Mouse (Mus musculus): ENCODE measurements at regions not wholly inside any gene's neighbourhood (a gene's known extent, or its start where the extent isn't known, plus 50 kb on each side); places are given as distances from the start of the nearest gene placed in this dataset.
A peak's percentile ranks its signal among the peaks of the same experiment; 100 is the strongest.

- no peaks in the 10 kb centered on the region for H3K4me1 ChIP-seq (ENCODE audit: control insufficient read depth, insufficient read depth, low read length)
- WGBS: 90% methylated on average over 5 of the region's 5 CpGs
- no peaks in the 10 kb centered on the region for H3K27me3 ChIP-seq (ENCODE audit: control insufficient read depth, insufficient read depth, low read length)
- H3K4me3 ChIP-seq (replicated peaks; ENCODE audit: insufficient read depth, low read depth, low read length): no peak overlapping the region
- no peak overlapping the region for H3K27ac ChIP-seq (ENCODE audit: insufficient read depth, low read length)
- DNase-seq: no peak
- TF ChIP-seq POLR2A (IDR thresholded peaks at IDR 0.05; ENCODE audit: borderline replicate concordance, insufficient read depth, low read length): no peak
- TF ChIP-seq CTCF (IDR thresholded peaks at IDR 0.05; ENCODE audit: borderline replicate concordance, insufficient read depth, low read depth, low read length): no peak
These were observed 225.0 kb upstream of the Gm9747 start for GRCm38 (mm10) chr1:82007943-82008342.

- 83% methylated on average over 4 of the region's 4 CpGs for WGBS
- Histone ChIP-seq H3K27me3 (ENCODE audit: control insufficient read depth, insufficient read depth, low read length) (no peaks in the 10 kb centered on the region), H3K4me3 (replicated peaks; ENCODE audit: insufficient read depth, low read depth, low read length) (no peak overlapping the region), H3K27ac (ENCODE audit: insufficient read depth, low read length) (no peak overlapping the region), H3K4me1 (ENCODE audit: control insufficient read depth, insufficient read depth, low read length) (no peaks in the 10 kb centered on the region)
- TF ChIP-seq POLR2A (IDR thresholded peaks at IDR 0.05; ENCODE audit: borderline replicate concordance, insufficient read depth, low read length): no peak
- no peak for TF ChIP-seq CTCF (IDR thresholded peaks at IDR 0.05; ENCODE audit: borderline replicate concordance, insufficient read depth, low read depth, low read length)
- DNase-seq: no peak
These were observed 224.1 kb upstream of the Gm9747 start for GRCm38 (mm10) chr1:82008805-82009204.

- no peaks in the 10 kb centered on the region for H3K4me1 ChIP-seq (ENCODE audit: control insufficient read depth, insufficient read depth, low read length)
- TF ChIP-seq CTCF (IDR thresholded peaks at IDR 0.05; ENCODE audit: borderline replicate concordance, insufficient read depth, low read depth, low read length): no peak
- TF ChIP-seq POLR2A (IDR thresholded peaks at IDR 0.05; ENCODE audit: borderline replicate concordance, insufficient read depth, low read length): no peak
- no peaks in the 10 kb centered on the region for H3K27me3 ChIP-seq (ENCODE audit: control insufficient read depth, insufficient read depth, low read length)
- H3K27ac ChIP-seq (ENCODE audit: insufficient read depth, low read length): no peak overlapping the region
- DNase-seq: peak in 1 of 2 experiments; percentile 6
- 4% methylated on average over 1 of the region's 1 CpGs for whole genome bisulfite sequencing
- no peak overlapping the region for H3K4me3 ChIP-seq (replicated peaks; ENCODE audit: insufficient read depth, low read depth, low read length)
These were observed 221.9 kb upstream of the Gm9747 start for GRCm38 (mm10) chr1:82010995-82011394.

GRCm38 (mm10) chr1:82015341-82015740 is 217.6 kb upstream of the Gm9747 start:
- no peaks in the 10 kb centered on the region for H3K4me1 ChIP-seq (ENCODE audit: control insufficient read depth, insufficient read depth, low read length)
- no peaks in the 10 kb centered on the region for H3K27me3 ChIP-seq (ENCODE audit: control insufficient read depth, insufficient read depth, low read length)
- no peak overlapping the region for H3K27ac ChIP-seq (ENCODE audit: insufficient read depth, low read length)

GRCm38 (mm10) chr1:82018701-82019404 is 214.1 kb upstream of the Gm9747 start:
- H3K4me3 ChIP-seq (replicated peaks; ENCODE audit: insufficient read depth, low read depth, low read length): no peak overlapping the region
- DNase-seq: no peak
- TF ChIP-seq CTCF (IDR thresholded peaks at IDR 0.05; ENCODE audit: borderline replicate concordance, insufficient read depth, low read depth, low read length): no peak
- no peak for TF ChIP-seq POLR2A (IDR thresholded peaks at IDR 0.05; ENCODE audit: borderline replicate concordance, insufficient read depth, low read length)
- no peak overlapping the region for H3K27ac ChIP-seq (ENCODE audit: insufficient read depth, low read length)
- H3K27me3 ChIP-seq (ENCODE audit: control insufficient read depth, insufficient read depth, low read length): no peaks in the 10 kb centered on the region
- 61% methylated on average over 7 of the region's 7 CpGs for WGBS
- H3K4me1 ChIP-seq (ENCODE audit: control insufficient read depth, insufficient read depth, low read length): no peaks in the 10 kb centered on the region

More at GRCm38 (mm10) chr1:82015341-82015740, 217.6 kb upstream of the Gm9747 start:
- TF ChIP-seq CTCF (IDR thresholded peaks at IDR 0.05; ENCODE audit: borderline replicate concordance, insufficient read depth, low read depth, low read length): no peak
- H3K4me3 ChIP-seq (replicated peaks; ENCODE audit: insufficient read depth, low read depth, low read length): no peak overlapping the region
- no peak for DNase-seq

GRCm38 (mm10) chr1:82027761-82028160 is 205.2 kb upstream of the Gm9747 start:
- H3K4me3 ChIP-seq (replicated peaks; ENCODE audit: insufficient read depth, low read depth, low read length): no peak overlapping the region
- no peak for TF ChIP-seq CTCF (IDR thresholded peaks at IDR 0.05; ENCODE audit: borderline replicate concordance, insufficient read depth, low read depth, low read length)
- TF ChIP-seq POLR2A (IDR thresholded peaks at IDR 0.05; ENCODE audit: borderline replicate concordance, insufficient read depth, low read length): no peak
- H3K27me3 ChIP-seq (ENCODE audit: control insufficient read depth, insufficient read depth, low read length): no peaks in the 10 kb centered on the region
- no peak for DNase-seq
- no peak overlapping the region for H3K27ac ChIP-seq (ENCODE audit: insufficient read depth, low read length)
- H3K4me1 ChIP-seq (ENCODE audit: control insufficient read depth, insufficient read depth, low read length): no peaks in the 10 kb centered on the region

- Histone ChIP-seq H3K4me1 (ENCODE audit: control insufficient read depth, insufficient read depth, low read length) (no peaks in the 10 kb centered on the region), H3K27me3 (ENCODE audit: control insufficient read depth, insufficient read depth, low read length) (no peaks in the 10 kb centered on the region), H3K4me3 (replicated peaks; ENCODE audit: insufficient read depth, low read depth, low read length) (no peak overlapping the region), H3K27ac (ENCODE audit: insufficient read depth, low read length) (no peak overlapping the region)
- WGBS: 79% methylated on average over 7 of the region's 7 CpGs
- no peak for TF ChIP-seq CTCF (IDR thresholded peaks at IDR 0.05; ENCODE audit: borderline replicate concordance, insufficient read depth, low read depth, low read length)
- no peak for TF ChIP-seq POLR2A (IDR thresholded peaks at IDR 0.05; ENCODE audit: borderline replicate concordance, insufficient read depth, low read length)
- no peak for DNase-seq
These were observed 201.8 kb upstream of the Gm9747 start for GRCm38 (mm10) chr1:82031130-82031529.

GRCm38 (mm10) chr1:82032410-82032809 is 200.5 kb upstream of the Gm9747 start:
- no peaks in the 10 kb centered on the region for H3K27me3 ChIP-seq (ENCODE audit: control insufficient read depth, insufficient read depth, low read length)
- WGBS: 97% methylated on average over 1 of the region's 1 CpGs
- H3K4me3 ChIP-seq (replicated peaks; ENCODE audit: insufficient read depth, low read depth, low read length): no peak overlapping the region
- TF ChIP-seq CTCF (IDR thresholded peaks at IDR 0.05; ENCODE audit: borderline replicate concordance, insufficient read depth, low read depth, low read length) (no peak), POLR2A (IDR thresholded peaks at IDR 0.05; ENCODE audit: borderline replicate concordance, insufficient read depth, low read length) (no peak)
- H3K4me1 ChIP-seq (ENCODE audit: control insufficient read depth, insufficient read depth, low read length): no peaks in the 10 kb centered on the region
- DNase-seq: no peak
- no peak overlapping the region for H3K27ac ChIP-seq (ENCODE audit: insufficient read depth, low read length)
